Comparison of ENCODE assay signal across 12 mouse cellular contexts in the genomic region with DNA sequence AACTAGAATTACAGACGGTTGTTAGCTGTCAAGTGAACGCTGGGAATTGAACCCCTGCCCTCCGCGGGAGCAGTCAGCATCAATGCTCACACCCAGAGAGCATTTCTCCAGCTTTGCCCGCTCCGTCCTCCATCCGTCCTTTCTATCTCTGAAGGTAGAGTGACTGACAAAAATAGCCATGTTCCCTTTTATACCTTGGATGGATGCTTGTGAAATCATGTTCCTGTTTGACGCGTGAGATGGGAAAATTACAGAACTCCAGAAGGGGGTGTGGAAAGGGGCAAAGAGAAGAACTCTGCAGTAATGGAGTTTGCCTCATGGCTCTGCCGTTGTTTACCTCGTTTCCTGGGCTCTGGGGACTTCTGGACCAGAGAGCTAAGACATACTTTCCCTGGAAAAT.
DNase-seq lines count a peak whose midpoint lies in the region; ATAC-seq and TF ChIP-seq lines count a peak whose summit lies in the region.
"Had no signal": no experiment of that assay in that cellular context is flagged by ENCODE, and none has a peak within 500 bp of the region (broad histone marks: within the 10 kb centered on the region; RNA-seq: fewer than 3 reads in every experiment).

No protein-coding gene starts in this region.

- 73% methylated on average over 11 of the region's 11 CpGs for WGBS in kidney, postnatal 0 days
- WGBS in embryonic facial prominence, embryonic 14.5 days, result 67% methylated on average over 11 of the region's 11 CpGs
- 73% methylated on average over 11 of the region's 11 CpGs for WGBS in limb, embryonic 12.5 days
- 89% methylated on average over 11 of the region's 11 CpGs for WGBS in forebrain, embryonic 15.5 days
- WGBS in hindbrain, embryonic 16.5 days, result 86% methylated on average over 11 of the region's 11 CpGs

- no peak overlapping the region for H3K4me3 ChIP-seq in kidney, postnatal 0 days (replicated peaks; ENCODE audit: low read depth, low read length)
- no peak overlapping the region for H3K4me3 ChIP-seq in embryonic facial prominence, embryonic 14.5 days (ENCODE audit: low read depth, low read length)
- no peak overlapping the region for H3K4me3 ChIP-seq in limb, embryonic 12.5 days (replicated peaks)
- H3K4me3 ChIP-seq in forebrain, embryonic 15.5 days, result no peak overlapping the region
- H3K4me3 ChIP-seq in hindbrain, embryonic 16.5 days (ENCODE audit: low read length), result no peak overlapping the region

- TF ChIP-seq CTCF in kidney, postnatal 0 days (IDR thresholded peaks at IDR 0.05; ENCODE audit: low read depth), result no peak

- H3K4me1 ChIP-seq in kidney, postnatal 0 days (replicated peaks; ENCODE audit: insufficient read depth, low read length), result 0 out of 2 replicates have a peak, but pooled peaks cover 6% of the 10 kb centered on the region
- peaks cover 13% of the 10 kb centered on the region; the same call in 1 of the 2 replicates for H3K4me1 ChIP-seq in embryonic facial prominence, embryonic 14.5 days (ENCODE audit: control insufficient read depth, insufficient read depth, low read length)
- H3K4me1 ChIP-seq in limb, embryonic 12.5 days (replicated peaks), result peaks cover 19% of the 10 kb centered on the region
- H3K4me1 ChIP-seq in forebrain, embryonic 15.5 days, result no peaks in the 10 kb centered on the region
- H3K4me1 ChIP-seq in hindbrain, embryonic 16.5 days (ENCODE audit: control insufficient read depth, insufficient read depth, low read depth, low read length), result no peaks in the 10 kb centered on the region

- H3K9me3 ChIP-seq in kidney, postnatal 0 days (replicated peaks; ENCODE audit: low read length), result no peaks in the 10 kb centered on the region
- H3K9me3 ChIP-seq in embryonic facial prominence, embryonic 14.5 days (ENCODE audit: control insufficient read depth, low read length), result no peaks in the 10 kb centered on the region
- no peaks in the 10 kb centered on the region for H3K9me3 ChIP-seq in limb, embryonic 12.5 days
- H3K9me3 ChIP-seq in forebrain, embryonic 15.5 days, result no peaks in the 10 kb centered on the region
- no peaks in the 10 kb centered on the region for H3K9me3 ChIP-seq in hindbrain, embryonic 16.5 days (ENCODE audit: control insufficient read depth, low read length)

- no peak for ATAC-seq in kidney, postnatal 0 days (replicated peaks; ENCODE audit: low FRiP score, low read depth)
- no peak for ATAC-seq in embryonic facial prominence, embryonic 14.5 days (ENCODE audit: low read depth)
- ATAC-seq in limb, embryonic 12.5 days (ENCODE audit: insufficient number of reproducible peaks, insufficient read depth, low FRiP score, low TSS enrichment, low read depth), result no peak
- no peak for ATAC-seq in forebrain, embryonic 15.5 days (replicated peaks)
- ATAC-seq in hindbrain, embryonic 16.5 days, result no peak
- ATAC-seq: forebrain, embryonic 16.5 days; midbrain, embryonic 16.5 days had no signal

- H3K4me2 ChIP-seq in kidney, postnatal 0 days (ENCODE audit: low read length), result peak overlapping the region; percentile 42
- no peak overlapping the region for H3K4me2 ChIP-seq in embryonic facial prominence, embryonic 14.5 days (ENCODE audit: low read depth, low read length)
- 0 out of 2 replicates have a peak overlapping the region, but pooled peaks have one; percentile 20 for H3K4me2 ChIP-seq in limb, embryonic 12.5 days
- H3K4me2 ChIP-seq in forebrain, embryonic 15.5 days (replicated peaks), result no peak overlapping the region
- no peak overlapping the region for H3K4me2 ChIP-seq in hindbrain, embryonic 16.5 days (ENCODE audit: low read length)

- H3K27ac ChIP-seq in kidney, postnatal 0 days, result peak overlapping the region; percentile 83
- H3K27ac ChIP-seq in embryonic facial prominence, embryonic 14.5 days (replicated peaks; ENCODE audit: low read depth, low read length), result peak overlapping the region; percentile 59
- peak overlapping the region; percentile 75 for H3K27ac ChIP-seq in limb, embryonic 12.5 days
- no peak overlapping the region for H3K27ac ChIP-seq in forebrain, embryonic 15.5 days (replicated peaks)
- no peak overlapping the region for H3K27ac ChIP-seq in hindbrain, embryonic 16.5 days (ENCODE audit: low read depth, low read length)

- no peaks in the 10 kb centered on the region for H3K27me3 ChIP-seq in kidney, postnatal 0 days (ENCODE audit: insufficient read depth, low read length)
- no peaks in the 10 kb centered on the region for H3K27me3 ChIP-seq in embryonic facial prominence, embryonic 14.5 days (replicated peaks; ENCODE audit: control insufficient read depth, insufficient read depth, low read length)
- H3K27me3 ChIP-seq in limb, embryonic 12.5 days, result no peaks in the 10 kb centered on the region
- no peaks in the 10 kb centered on the region for H3K27me3 ChIP-seq in forebrain, embryonic 15.5 days
- H3K27me3 ChIP-seq in hindbrain, embryonic 16.5 days (replicated peaks; ENCODE audit: control insufficient read depth, insufficient read depth, low read length), result no peaks in the 10 kb centered on the region

- peak; percentile 18 for DNase-seq in adrenal gland, postnatal 10 days
- no peak for DNase-seq in adrenal gland, postnatal 25 days
- DNase-seq in kidney, postnatal 0 days (ENCODE audit: low spot score), result no peak
- no peak for DNase-seq in kidney, postnatal 25 days
- no peak for DNase-seq in embryonic facial prominence, embryonic 14.5 days (ENCODE audit: low spot score)
- DNase-seq: B cell, adult 2 months; cerebellum, adult 18-20 months had no signal

- H3K36me3 ChIP-seq in kidney, postnatal 0 days (ENCODE audit: insufficient read depth, low read length), result no peaks in the 10 kb centered on the region
- no peaks in the 10 kb centered on the region for H3K36me3 ChIP-seq in embryonic facial prominence, embryonic 14.5 days (ENCODE audit: control insufficient read depth, insufficient read depth, low read length)
- H3K36me3 ChIP-seq in limb, embryonic 12.5 days, result no peaks in the 10 kb centered on the region
- H3K36me3 ChIP-seq in forebrain, embryonic 15.5 days, result no peaks in the 10 kb centered on the region
- H3K36me3 ChIP-seq in hindbrain, embryonic 16.5 days (ENCODE audit: control insufficient read depth, insufficient read depth, low read length), result no peaks in the 10 kb centered on the region

- H3K9ac ChIP-seq in kidney, postnatal 0 days (ENCODE audit: low read depth, low read length), result no peak overlapping the region
- no peak overlapping the region for H3K9ac ChIP-seq in embryonic facial prominence, embryonic 14.5 days (ENCODE audit: low read depth, low read length)
- no peak overlapping the region for H3K9ac ChIP-seq in limb, embryonic 12.5 days (replicated peaks)
- H3K9ac ChIP-seq in forebrain, embryonic 15.5 days (replicated peaks), result no peak overlapping the region
- H3K9ac ChIP-seq in hindbrain, embryonic 16.5 days (ENCODE audit: low read depth, low read length), result no peak overlapping the region

Comparison
In these comparisons a context has a peak if more than half of its experiments do, and no peak if none do; other contexts are left out.
1. H3K27ac ChIP-seq: peak in kidney, postnatal 0 days (single experiment), embryonic facial prominence, embryonic 14.5 days (single experiment) and limb, embryonic 12.5 days (single experiment); none in forebrain, embryonic 15.5 days (single experiment) and hindbrain, embryonic 16.5 days (single experiment).
2. H3K4me2 ChIP-seq: peak in kidney, postnatal 0 days (single experiment) and limb, embryonic 12.5 days (single experiment); none in embryonic facial prominence, embryonic 14.5 days (single experiment), forebrain, embryonic 15.5 days (single experiment) and hindbrain, embryonic 16.5 days (single experiment).